Mouse (Mus musculus): Measurements from ENCODE around the gene Apol7b. TPM values are rescaled to one million over a fixed set of nuclear protein-coding genes. Genes with fewer than 3 reads are reported as not detected.

Apol7b gene
- polyA plus RNA-seq, 1 experiment from 2014 or later: not detected

Other genes with a start within 250 kb of the Apol7b start
- 0.08 to 0.63 TPM (median 0.27 TPM) in 3 replicates for gene Rbfox2, start 140.5 kb downstream of the Apol7b start, polyA plus RNA-seq (2018)
- gene Apol7a, start 48.4 kb downstream of the Apol7b start, polyA plus RNA-seq (2018): not detected in 3 replicates
- 0.06 to 0.18 TPM in 2 of 3 replicates, not detected in the other for gene Apol9a, start 36.4 kb downstream of the Apol7b start, polyA plus RNA-seq (2018)
- gene Apol10a, start 29.6 kb upstream of the Apol7b start, polyA plus RNA-seq (2018): not detected in 3 replicates
- not detected in 3 replicates for gene Apol11a, start 60.8 kb upstream of the Apol7b start, polyA plus RNA-seq (2018)
- 1.4 to 4.9 TPM (median 2.8 TPM) in 3 replicates for gene Apol7c, start 85.8 kb upstream of the Apol7b start, polyA plus RNA-seq (2018)
- gene 1700025B11Rik, start 114.4 kb upstream of the Apol7b start, polyA plus RNA-seq (2018): not detected in 3 replicates
- gene Apol10b, start 148.6 kb upstream of the Apol7b start, polyA plus RNA-seq (2018): 0.13 TPM in 1 of 3 replicates, not detected in the others
- not detected in 3 replicates for gene Gm36245, start 151.8 kb upstream of the Apol7b start, polyA plus RNA-seq (2018)
- gene Apol11b, start 195.8 kb upstream of the Apol7b start, polyA plus RNA-seq (2018): not detected in 3 replicates

Data from macrophage (primary cell).